Mouse (Mus musculus) CH12.LX (cell line): Measurements from ENCODE around the gene Arxes2. TPM values are rescaled to one million over a fixed set of nuclear protein-coding genes. Genes with fewer than 3 reads are reported as not detected.
"Not testable (repeated sequence)": the region's sequence is repeated elsewhere in the genome, so short reads cannot be mapped to it uniquely, and the experiment has no call there.

ENCODE experiments used
- DNase-seq: peaks from one replicate; pipeline ENCODE4 v3.0.0-alpha.2; 2013; ENCODE audit errors: extremely low read depth
- H3K27ac ChIP-seq: 2 replicates; pipeline ENCODE4 v1.5.1; 2012; ENCODE audit warnings: low read depth, mild to moderate bottlenecking, control low read depth, moderate library complexity; ENCODE audit not compliant: insufficient read depth
- H3K27me3 ChIP-seq: replicated peaks from 2 replicates; pipeline ENCODE3; 2012; ENCODE audit warnings: inconsistent platforms
- H3K36me3 ChIP-seq, 2 experiments: replicated peaks in 1 of 2; 2 replicates each; pipeline versions ENCODE3 to v1.6.1; 2012; ENCODE audit warnings: inconsistent platforms in 1 of 2, low read length in 1 of 2, mild to moderate bottlenecking in 1 of 2, mixed read lengths in 1 of 2, moderate library complexity in 1 of 2; ENCODE audit not compliant: control insufficient read depth in 1 of 2, insufficient read depth in 1 of 2
- H3K4me1 ChIP-seq, 2 experiments: 2 replicates each; pipeline ENCODE4 v1.6.1; 2012; ENCODE audit warnings: inconsistent platforms in 1 of 2, moderate library complexity in 1 of 2; ENCODE audit not compliant: insufficient read depth in 2 of 2, control insufficient read depth in 1 of 2
- H3K4me2 ChIP-seq: 2 replicates; pipeline ENCODE4 v1.6.1; 2012; ENCODE audit warnings: low read depth, mild to moderate bottlenecking, control low read depth; ENCODE audit not compliant: poor library complexity, insufficient read depth, severe bottlenecking
- H3K4me3 ChIP-seq, 3 experiments: fragments of 150-350 bp in 1 of 3; sonication (generic) in 1 of 3; replicated peaks in 1 of 3; 2 replicates each; pipeline versions ENCODE3 to v1.5.1; 2011 to 2012; ENCODE audit warnings: low read depth in 2 of 3, low read length in 2 of 3, mild to moderate bottlenecking in 2 of 3, moderate library complexity in 2 of 3, control low read depth in 1 of 3, improper control_type of control experiment in 1 of 3, inconsistent platforms in 1 of 3, mixed read lengths in 1 of 3; ENCODE audit not compliant: poor library complexity in 1 of 3
- H3K79me2 ChIP-seq: replicated peaks from 2 replicates; pipeline ENCODE4 v1.6.1; 2012; ENCODE audit warnings: mild to moderate bottlenecking, moderate library complexity; ENCODE audit not compliant: control insufficient read depth, poor library complexity, insufficient read depth, severe bottlenecking; ENCODE audit errors: extremely low read depth
- H3K9ac ChIP-seq: 2 replicates; pipeline ENCODE4 v1.6.1; 2012; ENCODE audit warnings: low read depth, mild to moderate bottlenecking, control low read depth, moderate library complexity; ENCODE audit not compliant: insufficient read depth
- H3K9me3 ChIP-seq: replicated peaks from 2 replicates; pipeline ENCODE3; 2012; ENCODE audit warnings: low read length, inconsistent platforms, mixed read lengths
- BHLHE40 ChIP-seq: IDR thresholded peaks from 2 replicates; pipeline ENCODE4 v1.6.1; 2011; ENCODE audit warnings: mild to moderate bottlenecking, low read depth, low read length, improper control_type of control experiment
- CHD2 ChIP-seq: IDR thresholded peaks from 2 replicates; pipeline ENCODE4 v1.6.1; 2011; ENCODE audit warnings: low read length, improper control_type of control experiment
- ELF1 ChIP-seq: IDR thresholded peaks from 2 replicates; pipeline ENCODE4 v1.6.1; 2014; ENCODE audit warnings: low read depth, mild to moderate bottlenecking, inconsistent platforms, low read length, improper control_type of control experiment
- GABPA ChIP-seq: IDR thresholded peaks from 2 replicates; pipeline ENCODE4 v1.6.1; 2012; ENCODE audit warnings: low read depth, low read length, improper control_type of control experiment, inconsistent platforms; ENCODE audit not compliant: insufficient replicate concordance
- HCFC1 ChIP-seq: IDR thresholded peaks from 2 replicates; pipeline ENCODE4 v1.6.1; 2012; ENCODE audit warnings: low read depth, mild to moderate bottlenecking, inconsistent platforms, low read length, improper control_type of control experiment
- IRF4 ChIP-seq: IDR thresholded peaks from 2 replicates; pipeline ENCODE4 v1.6.1; 2014; ENCODE audit warnings: low read depth, mild to moderate bottlenecking, inconsistent platforms, low read length, improper control_type of control experiment
- MAX ChIP-seq: IDR thresholded peaks from 2 replicates; pipeline ENCODE4 v1.6.1; 2011; ENCODE audit warnings: low read length, improper control_type of control experiment
- MAZ ChIP-seq: IDR thresholded peaks from 2 replicates; pipeline ENCODE4 v1.6.1; 2012; ENCODE audit warnings: low read depth, mild to moderate bottlenecking, inconsistent platforms, low read length, improper control_type of control experiment, moderate library complexity
- MEF2A ChIP-seq: IDR thresholded peaks from 2 replicates; pipeline ENCODE4 v1.6.1; 2014; ENCODE audit warnings: low read depth, mild to moderate bottlenecking, inconsistent platforms, low read length, improper control_type of control experiment, borderline replicate concordance
- MYC ChIP-seq: IDR thresholded peaks from 2 replicates; pipeline ENCODE4 v1.6.1; 2011; ENCODE audit warnings: low read depth, mild to moderate bottlenecking, improper control_type of control experiment, low read length
- POLR2A ChIP-seq: IDR thresholded peaks from 2 replicates; pipeline ENCODE4 v1.6.1; 2011; ENCODE audit warnings: low read depth, mild to moderate bottlenecking, improper control_type of control experiment, low read length
- SIN3A ChIP-seq: IDR thresholded peaks from 2 replicates; pipeline ENCODE4 v1.6.1; 2012; ENCODE audit warnings: low read length, improper control_type of control experiment, inconsistent platforms
- TBP ChIP-seq: conservative IDR thresholded peaks from 2 replicates; pipeline ENCODE4 v1.6.1; 2011; ENCODE audit warnings: low read depth, low read length, improper control_type of control experiment
- TCF12 ChIP-seq: IDR thresholded peaks from 2 replicates; pipeline ENCODE4 v1.6.1; 2014; ENCODE audit warnings: low read depth, mild to moderate bottlenecking, inconsistent platforms, low read length, improper control_type of control experiment
- UBTF ChIP-seq: IDR thresholded peaks from 2 replicates; pipeline ENCODE4 v1.6.1; 2012; ENCODE audit warnings: low read depth, mild to moderate bottlenecking, inconsistent platforms, low read length, improper control_type of control experiment, moderate library complexity
- USF2 ChIP-seq: conservative IDR thresholded peaks from 2 replicates; pipeline ENCODE4 v1.6.1; 2011; ENCODE audit warnings: low read depth, low read length, improper control_type of control experiment
- ZC3H11A ChIP-seq: IDR thresholded peaks from 2 replicates; pipeline ENCODE4 v1.6.1; 2012; ENCODE audit warnings: low read depth, mild to moderate bottlenecking, inconsistent platforms, low read length, improper control_type of control experiment
- ZMIZ1 ChIP-seq: IDR thresholded peaks from 2 replicates; pipeline ENCODE4 v1.6.1; 2012; ENCODE audit warnings: low read depth, mild to moderate bottlenecking, inconsistent platforms, low read length, improper control_type of control experiment
- dilution Hi-C: fragments of 300-500 bp; cut with MboI; formaldehyde crosslinking; loops from 2 replicates; pipeline ENCODE4 v1.14.3; 2020; ENCODE audit warnings: low sequenced_read_pairs; ENCODE audit not compliant: extremely low pct_unique_long_range_greater_than_20kb, extremely low pct_ligation_motif_present
- in situ Hi-C: fragments of 300-500 bp; cut with MboI; formaldehyde crosslinking; loops from 3 replicates; pipeline ENCODE4 v1.14.3; 2019; ENCODE audit warnings: low sequenced_read_pairs, low pct_ligation_motif_present, low pct_unique_long_range_greater_than_20kb, mixed read lengths
- polyA plus RNA-seq: library from polyadenylated mRNA; unstranded; fragments of >175 nt; gene quantifications from 2 replicates; pipeline ENCODE4 v1.2.1, GENCODE M21; 2012; ENCODE audit warnings: low read depth; ENCODE audit not compliant: insufficient read length
- total RNA-seq, 2 experiments: library from RNA; depleted of rRNA; stranded (reverse); fragments of 300-350 nt in 1 of 2; fragments of >200 nt in 1 of 2; gene quantifications; 2 replicates each; pipeline ENCODE4 v1.2.3; 2012 to 2014

The Arxes2 gene
- total RNA-seq (2012; rRNA removed): 0.13 TPM in 1 of 2 replicates, not detected in the other
- 0.28 and 0.59 TPM in 2 replicates for total RNA-seq (2014; rRNA removed)
- polyA plus RNA-seq: 0.48 and 0.50 TPM in 2 replicates

DNA sequence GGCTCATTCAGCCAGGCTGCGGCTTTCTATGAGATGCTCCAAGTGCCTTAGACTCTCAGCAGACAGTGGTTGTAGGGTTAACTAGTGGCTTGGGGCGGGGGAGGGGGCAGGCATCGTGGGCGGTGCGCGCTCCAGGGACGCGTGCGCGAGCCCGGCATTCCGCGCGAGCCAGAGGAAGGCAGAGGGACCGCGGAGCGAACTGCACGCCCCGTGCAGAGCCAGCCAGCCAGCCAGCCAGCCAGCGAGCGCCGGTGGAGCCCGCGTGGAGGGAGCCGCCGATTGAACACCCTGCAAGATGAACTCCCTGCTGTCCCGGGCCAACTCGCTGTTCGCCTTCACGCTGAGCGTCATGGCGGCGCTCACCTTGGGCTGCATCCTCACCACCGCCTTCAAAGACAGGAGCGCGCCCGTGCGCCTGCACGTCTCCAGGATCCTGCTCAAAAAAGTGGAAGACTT, at the start of gene Arxes2:
Arxes2 (plus strand) TSS at position 161 of the 456 bp plus-strand sequence.
- H3K27ac ChIP-seq, H3K79me2 ChIP-seq, H3K27me3 ChIP-seq, in situ Hi-C loops, dilution Hi-C loops, H3K4me1 ChIP-seq, DNase-seq, H3K36me3 ChIP-seq, H3K9me3 ChIP-seq, H3K4me2 ChIP-seq, H3K4me3 ChIP-seq, H3K9ac ChIP-seq: not testable (repeated sequence)

DNA sequence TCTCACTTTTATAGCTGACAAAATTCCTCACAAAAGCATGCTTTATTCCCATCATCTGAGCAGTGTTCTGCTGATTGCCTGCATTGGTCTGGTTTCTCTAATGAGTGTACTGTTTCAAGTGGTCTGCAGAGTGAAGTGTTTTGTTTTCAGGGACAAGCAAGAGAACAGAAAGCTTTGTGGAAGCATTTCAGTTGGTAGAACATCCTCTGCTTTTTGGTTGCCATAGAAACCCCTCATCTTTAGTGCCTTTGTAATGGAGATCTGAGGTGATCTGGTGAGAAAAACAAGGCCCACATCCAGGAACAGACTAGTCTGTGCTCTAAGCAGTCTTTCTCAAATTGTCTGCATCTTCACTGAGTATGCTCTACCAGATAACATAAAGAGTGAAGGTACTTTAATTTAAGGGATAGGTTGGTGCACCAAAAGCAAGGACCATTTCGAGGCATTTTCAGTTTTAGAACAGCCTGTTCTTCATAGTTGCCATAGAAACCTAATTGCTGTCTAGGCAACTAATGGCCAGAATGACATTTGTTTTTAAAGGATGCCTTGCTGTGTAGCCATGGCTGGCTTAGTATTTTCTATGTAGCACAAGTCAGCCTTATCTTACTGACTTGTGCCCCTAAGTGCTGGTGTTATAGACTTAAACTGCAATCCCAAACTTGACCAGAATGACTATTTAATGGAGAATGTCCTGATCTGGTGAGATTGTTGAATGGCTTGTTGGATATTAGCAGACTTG, 44.8 kb upstream of the Arxes2 start:
- in situ Hi-C loops: no loop called here
- DNase-seq: no peak
- Histone ChIP-seq H3K9ac (no peak overlapping the region), H3K36me3 (no peaks in the 10 kb centered on the region), H3K27ac (no peak overlapping the region), H3K4me2 (no peak overlapping the region), H3K9me3 (no peaks in the 10 kb centered on the region), H3K4me1 (no peaks in the 10 kb centered on the region), H3K4me3 (no peak overlapping the region)
- dilution Hi-C loops: no loop called here
- TF ChIP-seq GABPA: no peak
- no peak for TF ChIP-seq MEF2A
- TF ChIP-seq TCF12: no peak
- TF ChIP-seq UBTF: no peak
- TF ChIP-seq TBP: no peak
- TF ChIP-seq, all 38 proteins: peak for 0
- H3K27me3 ChIP-seq: no peaks in the 10 kb centered on the region
- H3K79me2 ChIP-seq: no peaks in the 10 kb centered on the region

DNA sequence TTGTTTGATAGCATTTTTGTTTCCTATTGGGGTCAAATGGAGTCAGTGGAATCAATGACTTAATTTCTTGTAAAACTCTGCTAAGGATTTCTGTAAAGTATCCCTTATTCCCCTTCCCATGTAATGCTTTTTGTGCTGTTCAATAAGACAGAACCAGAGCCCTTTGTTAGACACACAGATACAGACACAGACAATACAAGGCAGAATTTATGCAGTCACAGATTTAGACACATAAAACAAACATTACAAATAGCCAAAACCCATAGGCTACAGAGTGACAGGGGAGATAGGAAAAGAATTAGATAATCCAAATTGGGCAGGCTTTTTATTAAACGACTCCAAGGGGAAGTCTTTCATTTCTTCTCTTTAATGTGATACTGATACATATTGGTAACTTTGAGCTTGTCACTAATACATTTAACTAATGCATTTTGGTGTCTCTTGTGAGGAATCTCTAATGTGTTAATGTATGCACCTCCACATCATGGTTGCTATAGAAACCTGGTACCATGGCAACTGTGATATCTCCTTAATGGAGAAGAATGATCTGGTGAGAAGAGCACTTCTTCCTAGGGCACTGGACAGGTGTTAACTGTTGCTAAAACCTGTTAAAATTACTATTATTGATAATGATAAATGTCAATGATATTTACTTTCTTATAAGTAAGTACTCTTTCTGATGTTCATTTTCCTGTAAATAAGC, 36.5 kb upstream of the Arxes2 start:
- dilution Hi-C loops: no loop called here

More for the DNA sequence above, 36.5 kb upstream of the Arxes2 start:
- DNase-seq: no peak
- H3K4me1 ChIP-seq: no peaks in the 10 kb centered on the region
- H3K9ac ChIP-seq: no peak overlapping the region
- H3K36me3 ChIP-seq: no peaks in the 10 kb centered on the region
- TF ChIP-seq MAZ: no peak
- TF ChIP-seq USF2: no peak
- no peak for TF ChIP-seq HCFC1
- TF ChIP-seq BHLHE40: no peak
- no peak for TF ChIP-seq MAX
- no peak for TF ChIP-seq SIN3A
- no peak for TF ChIP-seq GABPA
- TF ChIP-seq ELF1: no peak
- TF ChIP-seq CHD2: no peak
- TF ChIP-seq ZC3H11A: no peak
- no peak for TF ChIP-seq ZMIZ1
- TF ChIP-seq IRF4: no peak
- no peak for TF ChIP-seq TBP
- no peak for TF ChIP-seq POLR2A
- no peak for TF ChIP-seq MYC
- no peak overlapping the region for H3K27ac ChIP-seq
- H3K79me2 ChIP-seq: no peaks in the 10 kb centered on the region
- no peaks in the 10 kb centered on the region for H3K27me3 ChIP-seq
- H3K9me3 ChIP-seq: no peaks in the 10 kb centered on the region
- H3K4me3 ChIP-seq: no peak overlapping the region
- H3K4me2 ChIP-seq: no peak overlapping the region
- in situ Hi-C loops: no loop called here
